Mouse (Mus musculus): ENCODE measurements around the gene Ldlrad3.

Gene Ldlrad3

DNA sequence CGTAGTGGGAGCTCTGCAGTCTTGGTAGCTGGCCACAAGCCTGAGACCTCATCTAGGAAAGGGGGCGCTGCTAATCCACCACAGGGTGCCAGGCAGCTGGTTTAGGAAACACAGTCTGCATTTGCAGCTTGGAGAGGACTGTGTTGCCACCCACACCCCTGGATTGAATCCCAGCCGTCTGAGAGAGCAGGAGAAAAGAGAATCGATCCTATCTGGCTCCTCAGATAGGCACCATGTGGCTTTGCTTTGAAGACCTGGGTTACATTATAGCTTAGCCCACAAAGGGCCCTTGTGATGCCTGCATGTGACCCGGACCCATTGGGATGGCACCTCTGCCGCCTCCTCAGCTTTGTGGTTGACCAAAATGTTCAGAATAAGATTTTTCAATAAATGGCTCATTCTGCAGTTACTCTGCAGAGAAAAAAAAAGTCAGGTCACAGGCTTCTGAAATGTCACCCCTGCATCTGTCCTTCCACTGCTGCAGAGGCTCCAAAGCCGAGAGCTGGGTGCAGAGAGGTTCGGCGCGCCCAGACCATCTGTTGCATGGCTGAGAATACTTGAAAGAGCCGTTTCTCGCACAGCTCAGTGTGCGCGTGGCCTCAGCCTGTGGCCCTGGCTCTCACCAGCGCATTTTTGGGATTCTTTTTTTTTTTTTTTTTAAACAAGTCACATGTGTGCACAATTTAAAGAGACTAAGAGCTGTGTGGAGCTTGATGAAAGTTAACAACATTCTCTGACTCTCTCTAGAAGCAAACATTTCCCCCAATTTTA is 202.9 kb downstream of the Ldlrad3 start:
- CTCF ChIA-PET, result interaction anchor here in 3 of 4 experiments (0.6 to 1.5 kb wide), 4 partner anchors 16 to 709 kb away, joined by 3 to 4 read pairs (median 3); no protein-coding TSS in a partner anchor
- POLR2A ChIA-PET, result interaction anchor here in 2 of 4 experiments (0.7 to 1.4 kb wide), 4 partner anchors 10 to 330 kb away, joined by 3 read pairs; no protein-coding TSS in a partner anchor

DNA sequence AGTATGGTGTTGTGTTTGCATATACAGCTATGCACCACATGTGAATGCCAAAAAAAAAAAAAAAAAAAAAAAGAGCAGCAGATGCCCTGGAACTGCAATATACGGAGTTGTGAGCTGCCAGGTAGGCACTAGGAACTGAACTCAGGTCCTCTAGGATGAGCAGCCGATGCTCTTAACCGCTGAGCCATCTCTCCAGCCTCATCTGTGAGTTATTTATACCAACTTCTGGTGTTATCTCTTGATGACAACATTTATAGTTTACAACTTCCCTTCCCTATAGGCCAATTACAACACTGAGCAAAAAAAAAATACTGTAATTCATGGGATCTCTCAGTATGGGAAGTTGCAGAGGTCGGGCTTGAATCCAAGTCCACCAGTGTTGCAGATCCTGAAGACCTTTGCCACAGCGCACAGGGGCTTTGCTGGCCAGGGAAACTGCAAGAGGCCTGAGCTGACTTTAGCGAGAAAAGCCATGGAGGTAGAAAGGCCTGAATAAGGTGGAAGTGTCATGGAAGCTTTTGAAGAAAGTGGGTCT is 204.2 kb downstream of the Ldlrad3 start:
- POLR2A ChIA-PET, result interaction anchor here in 3 of 4 experiments (0.6 to 1.4 kb wide), 6 partner anchors 9 to 263 kb away, joined by 3 to 4 read pairs (median 3); no protein-coding TSS in a partner anchor
- CTCF ChIA-PET, result interaction anchor here in 3 of 4 experiments (0.6 to 0.7 kb wide), 4 partner anchors 26 to 110 kb away, joined by 3 to 6 read pairs (median 4); no protein-coding TSS in a partner anchor

DNA sequence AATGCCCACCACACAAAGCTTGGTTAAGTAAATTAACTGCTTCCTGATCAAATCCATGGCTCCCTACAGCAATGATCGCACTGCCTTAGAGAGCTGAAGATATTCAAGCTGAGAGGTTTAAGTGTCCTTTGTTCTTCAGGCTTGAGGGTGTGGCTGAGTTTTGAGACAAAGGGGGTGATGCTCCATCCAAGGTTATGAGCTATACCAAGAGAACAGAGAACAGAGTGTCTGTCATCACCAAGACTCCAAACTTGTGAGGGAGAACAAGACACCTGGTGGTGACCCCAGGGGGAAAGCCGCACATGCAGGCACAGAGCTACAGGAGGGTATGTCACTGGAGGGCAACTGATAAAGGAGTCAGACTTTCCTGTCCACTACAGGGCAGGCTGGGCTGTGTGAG is 205.0 kb downstream of the Ldlrad3 start:
- CTCF ChIA-PET, result interaction anchor here in 3 of 4 experiments (0.6 to 1.2 kb wide), 5 partner anchors 27 to 289 kb away, joined by 3 to 6 read pairs (median 4); no protein-coding TSS in a partner anchor
- POLR2A ChIA-PET, result interaction anchor here in 3 of 4 experiments (0.5 to 1.4 kb wide), 10 partner anchors 11 to 264 kb away, joined by 3 to 6 read pairs (median 4); no protein-coding TSS in a partner anchor

DNA sequence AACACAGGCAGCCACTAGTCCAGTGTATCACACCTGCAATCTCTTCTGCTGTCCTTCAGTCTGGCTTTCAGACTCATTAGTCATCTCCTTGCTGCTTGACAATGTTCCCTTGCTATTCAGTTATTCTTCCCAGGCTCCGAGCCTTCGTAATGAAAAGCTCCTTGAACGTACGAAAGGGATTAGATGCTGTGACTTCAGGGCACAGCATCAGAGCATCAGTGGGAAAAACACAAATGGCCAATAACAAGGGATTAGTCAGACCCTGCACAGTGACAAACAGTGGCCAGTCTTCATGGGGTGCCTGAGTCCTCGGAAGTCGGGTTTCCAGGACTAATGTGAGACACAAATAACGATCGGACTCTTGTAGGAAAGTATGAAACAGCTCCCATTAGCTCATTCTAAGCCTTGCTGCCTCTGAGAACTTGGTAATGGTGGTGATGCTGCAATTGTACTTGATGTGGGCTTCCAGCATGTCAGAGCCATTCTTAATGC is 205.7 kb downstream of the Ldlrad3 start:
- CTCF ChIA-PET, result interaction anchor here in 2 of 4 experiments (0.6 to 1.2 kb wide), 2 partner anchors 97 to 288 kb away, joined by 3 to 4 read pairs; no protein-coding TSS in a partner anchor
- POLR2A ChIA-PET, result interaction anchor here in 2 of 4 experiments (0.5 to 1.4 kb wide), 8 partner anchors 10 to 226 kb away, joined by 3 to 6 read pairs (median 4); no protein-coding TSS in a partner anchor

DNA sequence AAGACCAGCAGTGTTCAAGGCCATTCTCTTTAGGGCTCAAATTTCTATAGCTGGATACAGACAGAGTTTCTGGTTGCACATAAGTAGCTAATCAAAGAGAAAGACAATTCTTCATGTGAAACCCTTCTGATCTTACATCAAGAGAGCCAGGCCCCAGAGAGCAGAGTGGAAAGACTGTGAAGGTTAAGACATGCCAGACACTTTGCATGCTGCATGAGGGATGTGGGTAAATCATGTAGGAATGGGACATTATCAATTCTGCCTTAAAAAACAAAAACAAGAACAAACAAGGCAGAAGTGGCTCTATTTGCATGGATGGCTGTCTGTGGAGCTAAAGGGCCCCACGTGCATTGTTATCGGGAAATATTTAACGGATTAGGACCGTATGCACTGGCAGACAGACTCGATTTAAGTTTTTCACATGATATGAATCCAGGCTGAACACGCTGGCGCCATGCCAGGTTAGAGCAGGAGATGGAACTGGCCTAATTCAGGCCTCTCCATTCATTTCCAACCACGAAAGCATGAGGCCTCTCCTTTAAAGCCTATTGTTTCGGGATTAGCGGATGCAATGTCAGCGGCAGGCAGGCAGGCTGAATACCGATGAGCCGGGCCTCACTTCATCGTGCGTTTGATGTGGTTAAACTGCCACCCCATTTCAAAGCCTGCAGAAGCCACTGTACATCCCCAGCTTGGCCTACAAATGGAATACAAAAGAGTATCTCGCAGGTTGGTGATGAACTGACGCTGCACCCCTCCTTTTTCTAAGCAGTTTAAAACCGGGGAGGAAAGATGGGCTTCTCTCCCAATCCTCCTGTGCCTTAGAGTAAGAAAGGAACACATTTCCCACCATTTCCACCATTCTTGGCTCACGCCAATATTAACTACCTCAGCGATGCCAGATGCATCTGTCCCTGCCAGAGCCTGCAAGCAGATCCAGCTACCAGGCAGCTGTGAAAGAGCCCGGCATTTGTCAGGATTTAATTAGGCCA is 207.4 kb downstream of the Ldlrad3 start:
- CTCF ChIA-PET, result interaction anchor here in 1 of 4 experiments (0.6 kb wide), 1 partner anchor 156 kb away, joined by 4 read pairs; no protein-coding TSS in a partner anchor
- POLR2A ChIA-PET, result no interaction called here

DNA sequence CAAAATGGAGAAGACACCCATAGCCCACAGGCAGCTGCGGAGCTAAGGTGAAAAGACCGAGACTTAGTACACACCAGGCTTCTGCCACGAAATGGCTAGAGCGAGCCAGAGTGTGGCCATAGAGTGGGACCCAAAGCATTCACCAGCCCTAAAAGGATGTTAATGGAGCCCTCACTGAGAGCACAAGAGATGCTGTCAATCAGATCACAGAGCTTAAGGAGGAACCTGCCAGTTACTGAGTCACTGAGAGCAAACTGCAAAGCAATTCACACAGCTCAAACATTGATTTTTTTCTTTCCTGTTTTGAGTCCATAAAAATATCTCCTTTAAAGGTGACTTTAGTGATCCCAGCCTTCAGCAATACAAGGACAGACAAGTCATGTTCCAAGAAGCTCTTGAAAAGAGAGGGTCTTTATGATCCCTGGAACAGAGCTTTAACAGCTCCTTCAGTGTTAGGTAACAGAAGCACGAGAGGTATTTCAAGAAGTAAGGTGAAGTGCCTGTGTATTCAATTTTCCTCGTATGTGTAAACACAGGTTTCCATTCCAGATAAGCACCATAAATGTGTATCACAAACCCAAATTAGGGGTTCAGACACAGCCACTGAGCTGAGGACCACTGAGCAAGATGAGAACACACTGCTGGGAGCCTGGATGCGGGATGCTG is 209.7 kb downstream of the Ldlrad3 start:
- POLR2A ChIA-PET, result interaction anchor here in 2 of 4 experiments (0.7 to 1.4 kb wide), 3 partner anchors 16 to 32 kb away, joined by 3 to 4 read pairs (median 3); no protein-coding TSS in a partner anchor

DNA sequence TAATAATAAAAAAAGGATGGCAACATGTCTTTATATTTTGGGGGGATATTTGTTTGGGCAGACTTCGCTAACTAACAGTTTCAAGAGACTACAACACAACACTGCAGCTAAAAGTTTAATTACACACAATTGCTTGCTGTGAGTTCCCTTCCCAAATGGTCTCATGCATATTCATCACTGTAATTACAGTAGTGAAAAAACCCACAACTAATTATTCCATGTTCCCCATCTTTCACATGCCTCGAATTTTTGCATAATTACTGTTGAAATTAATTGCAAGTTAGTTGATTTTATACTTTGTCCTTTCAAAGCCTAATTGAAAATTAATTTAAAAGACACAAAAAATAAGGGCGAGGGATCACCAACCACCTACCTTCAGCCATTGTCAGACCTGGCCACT is 212.4 kb downstream of the Ldlrad3 start:
- ChIA-PET CTCF (no interaction called here), POLR2A (interaction anchor here in 1 of 4 experiments (1.0 kb wide), 1 partner anchor 9 kb away, joined by 3 read pairs; no protein-coding TSS in a partner anchor)

More for the DNA sequence above, 209.7 kb downstream of the Ldlrad3 start:
- CTCF ChIA-PET, result no interaction called here

DNA sequence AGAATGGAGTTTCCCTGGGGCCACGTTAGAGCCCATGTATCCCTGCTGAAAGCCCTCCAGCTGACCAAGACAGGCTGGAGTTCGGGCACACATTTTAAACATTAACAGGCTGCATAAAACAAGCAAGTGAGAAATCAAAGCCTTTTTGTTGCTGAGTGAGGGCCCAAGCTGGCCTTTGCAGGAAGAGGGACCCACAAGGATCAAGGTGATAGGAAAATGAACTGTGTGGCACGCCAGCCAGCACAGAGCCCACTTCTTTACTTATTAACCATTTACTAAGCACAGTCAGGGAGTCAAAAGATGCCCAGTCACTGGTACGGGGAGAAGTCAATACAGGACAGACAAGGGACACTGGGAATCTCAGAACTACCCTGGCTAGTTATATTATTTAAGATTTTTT is 218.6 kb downstream of the Ldlrad3 start:
- ChIA-PET CTCF (no interaction called here), POLR2A (interaction anchor here in 1 of 4 experiments (0.6 kb wide), 1 partner anchor 1024 kb away, joined by 3 read pairs; no protein-coding TSS in a partner anchor)

DNA sequence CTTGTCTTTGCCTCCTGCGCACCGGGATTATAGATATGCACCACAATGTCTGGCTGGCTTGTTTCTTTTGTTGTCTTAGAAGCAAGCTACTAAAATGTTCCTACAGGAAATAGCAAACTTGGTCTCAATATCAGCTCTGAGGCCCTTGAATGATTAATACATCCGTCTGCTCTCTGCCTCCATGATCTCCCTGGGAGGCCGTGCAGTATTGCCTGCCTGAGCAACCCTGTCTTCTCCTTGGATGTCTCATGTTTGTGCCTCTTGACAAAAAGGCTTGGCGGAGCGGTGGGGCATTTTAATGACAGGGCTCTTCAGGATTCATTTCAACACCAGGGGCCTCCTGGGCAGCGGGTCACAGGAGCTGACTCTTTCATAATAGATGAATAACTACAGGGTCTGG is 219.0 kb downstream of the Ldlrad3 start:
- POLR2A ChIA-PET, result interaction anchor here in 1 of 4 experiments (0.6 kb wide), 1 partner anchor 1025 kb away, joined by 3 read pairs; no protein-coding TSS in a partner anchor
- CTCF ChIA-PET, result no interaction called here

DNA sequence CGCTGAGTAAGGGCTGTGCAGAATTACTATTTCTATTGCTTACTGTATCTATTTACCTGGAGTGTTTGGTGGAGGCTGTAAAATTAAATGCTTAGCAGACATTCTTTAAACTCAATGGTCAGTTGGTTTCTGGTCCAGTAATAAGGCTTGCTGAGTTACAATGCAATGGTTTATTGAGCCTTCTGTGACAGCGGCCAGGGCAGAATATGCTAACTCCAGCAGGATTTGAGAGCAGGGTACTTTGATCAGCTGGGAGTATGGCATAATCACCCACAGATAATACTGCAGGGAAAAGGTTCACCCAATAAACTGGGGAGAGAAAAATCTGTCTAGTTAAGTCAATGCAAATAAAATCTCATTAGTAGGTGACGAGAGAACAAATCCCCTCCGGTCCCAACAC is 220.2 kb downstream of the Ldlrad3 start:
- ChIA-PET CTCF (no interaction called here), POLR2A (interaction anchor here in 1 of 4 experiments (1.3 kb wide), 1 partner anchor 61 kb away, joined by 3 read pairs; no protein-coding TSS in a partner anchor)

DNA sequence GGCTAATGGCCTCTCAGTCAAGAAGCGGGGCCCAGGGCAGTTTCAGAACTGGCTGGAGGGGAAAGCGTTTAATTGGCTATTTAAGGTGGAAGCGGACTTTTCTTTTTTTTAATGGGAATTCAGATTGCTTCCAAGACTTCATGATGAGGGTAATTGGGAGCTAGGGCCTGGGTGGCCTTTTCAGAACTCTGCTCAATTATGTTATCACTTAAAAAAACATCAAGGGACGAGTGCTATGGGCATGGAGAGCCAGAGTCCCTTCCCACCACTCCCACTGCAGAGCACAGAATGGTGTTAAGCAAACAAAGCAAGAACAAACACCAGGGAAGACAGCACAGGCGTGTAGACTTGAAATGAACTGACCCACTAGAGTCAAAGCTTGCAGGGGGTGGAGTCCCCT is 220.7 kb downstream of the Ldlrad3 start:
- ChIA-PET CTCF (interaction anchor here in 1 of 4 experiments (0.8 kb wide), 1 partner anchor 494 kb away, joined by 3 read pairs; no protein-coding TSS in a partner anchor), POLR2A (interaction anchor here in 1 of 4 experiments (1.1 to 1.3 kb wide), 2 partner anchors 16 to 61 kb away, joined by 3 read pairs; no protein-coding TSS in a partner anchor)

DNA sequence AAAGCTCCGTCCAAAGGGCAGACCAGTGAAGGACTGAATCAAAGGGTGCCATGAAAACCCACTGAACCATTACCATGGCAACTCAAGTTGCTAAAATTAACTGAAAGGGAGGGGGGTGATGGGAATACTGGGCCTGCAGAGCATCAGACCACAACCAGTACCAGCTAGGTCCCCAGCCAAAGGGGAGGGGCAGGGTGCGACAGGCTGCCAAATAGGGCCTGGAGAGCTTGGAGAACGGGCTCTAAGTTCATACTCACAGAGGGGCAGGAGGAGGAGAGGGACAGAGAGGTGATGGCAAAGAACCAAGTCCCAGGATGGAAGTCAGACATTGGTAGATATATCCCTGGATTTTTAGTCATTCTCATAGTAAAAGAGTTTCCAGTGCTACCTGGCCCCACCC is 222.8 kb downstream of the Ldlrad3 start:
- POLR2A ChIA-PET, result no interaction called here
- CTCF ChIA-PET, result no interaction called here

DNA sequence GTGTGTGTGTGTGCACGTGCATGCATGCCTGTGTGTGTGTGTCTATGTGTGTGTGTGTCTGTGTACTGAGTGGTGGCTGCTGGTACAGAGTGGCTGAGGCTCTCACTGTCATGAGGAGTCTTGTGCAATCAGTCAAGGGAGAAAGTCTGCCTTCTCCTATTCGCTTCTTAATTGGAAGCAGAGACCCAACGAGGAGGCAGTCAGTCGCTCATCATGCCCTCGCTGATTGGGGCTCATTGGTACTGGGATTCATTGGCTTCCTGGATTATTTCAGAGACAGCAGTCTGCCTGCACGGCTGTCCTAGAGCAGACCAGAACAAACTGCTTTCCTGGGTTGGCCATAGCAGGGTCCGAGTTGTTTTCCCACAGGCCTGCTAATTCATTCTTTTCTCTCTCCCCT is 223.8 kb downstream of the Ldlrad3 start:
- POLR2A ChIA-PET, result interaction anchor here in 3 of 4 experiments (1.1 to 2.2 kb wide), 4 partner anchors 19 to 75 kb away, joined by 3 to 5 read pairs (median 3); no protein-coding TSS in a partner anchor
- CTCF ChIA-PET, result interaction anchor here in 1 of 4 experiments (1.4 kb wide), 1 partner anchor 57 kb away, joined by 3 read pairs; no protein-coding TSS in a partner anchor

DNA sequence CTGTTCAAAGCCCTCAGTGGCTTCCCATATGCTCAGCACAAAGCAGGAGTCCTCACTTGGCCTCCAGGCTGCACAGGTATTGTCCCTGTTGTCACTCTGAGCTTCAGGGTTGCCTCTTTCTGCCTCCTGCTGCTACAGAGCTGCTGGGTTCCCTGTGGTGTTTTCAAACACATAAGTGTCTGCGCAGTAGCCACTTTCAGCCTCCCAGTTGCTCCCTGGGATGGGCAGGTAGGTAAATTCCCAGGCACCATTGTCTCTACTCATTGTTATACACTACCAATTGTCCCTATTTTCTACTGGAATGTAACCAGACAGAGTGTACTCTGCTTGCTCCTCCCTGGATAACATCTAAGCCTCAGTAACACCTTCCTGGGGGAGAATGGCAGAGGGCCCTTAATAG is 224.8 kb downstream of the Ldlrad3 start:
- CTCF ChIA-PET, result interaction anchor here in 1 of 4 experiments (1.4 kb wide), 1 partner anchor 56 kb away, joined by 3 read pairs; no protein-coding TSS in a partner anchor
- POLR2A ChIA-PET, result interaction anchor here in 3 of 4 experiments (0.6 to 2.2 kb wide), 8 partner anchors 19 to 490 kb away, joined by 3 to 5 read pairs (median 3); partner anchors contain the start of gene Fjx1 (in 1 of the 3)

DNA sequence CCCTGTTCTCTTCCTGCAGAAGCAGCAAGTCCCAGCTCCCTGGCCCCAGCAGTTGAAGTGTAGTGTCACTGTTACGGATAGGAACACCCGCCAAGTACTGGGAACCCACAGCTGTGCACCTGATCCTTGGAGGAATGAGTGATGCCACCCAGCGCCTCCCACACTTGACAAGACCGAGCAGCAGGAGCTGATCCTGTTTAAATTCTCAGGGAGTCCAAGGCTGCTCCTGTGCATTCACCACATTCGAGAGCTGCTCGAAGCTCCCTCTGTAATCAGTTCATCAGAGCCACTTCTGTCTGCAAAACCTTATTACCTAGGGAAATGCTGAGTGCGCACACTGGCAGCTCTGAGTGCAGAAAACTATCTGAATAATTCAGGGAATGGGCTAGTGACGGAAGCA is 225.5 kb downstream of the Ldlrad3 start:
- CTCF ChIA-PET, result interaction anchor here in 3 of 4 experiments (0.6 to 1.4 kb wide), 3 partner anchors 55 to 1413 kb away, joined by 3 to 4 read pairs (median 3); no protein-coding TSS in a partner anchor
- POLR2A ChIA-PET, result interaction anchor here in 2 of 4 experiments (1.0 to 2.2 kb wide), 3 partner anchors 16 to 491 kb away, joined by 4 to 5 read pairs (median 4); partner anchors contain the start of gene Fjx1 (in 1 of the 2)

DNA sequence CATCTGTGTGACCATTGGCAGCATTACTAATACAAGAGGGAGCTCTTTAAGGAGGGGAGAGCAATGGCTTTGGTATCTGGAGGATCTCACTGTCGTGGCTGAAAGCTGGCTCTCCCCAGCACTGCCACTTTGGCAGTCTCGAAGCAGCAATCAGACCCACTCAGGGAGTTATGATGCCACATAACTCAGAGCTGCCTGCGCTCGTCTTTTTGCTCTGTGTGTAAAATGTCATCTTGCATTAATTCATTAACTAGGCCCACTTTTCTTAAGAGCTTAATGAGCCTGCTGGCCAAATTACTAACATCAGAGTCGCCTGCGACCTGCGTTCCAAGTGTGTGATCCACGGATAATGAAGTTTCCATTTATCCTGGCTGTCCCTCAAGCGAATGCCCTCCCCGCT is 230.1 kb downstream of the Ldlrad3 start:
- ChIA-PET CTCF (no interaction called here), POLR2A (no interaction called here)

DNA sequence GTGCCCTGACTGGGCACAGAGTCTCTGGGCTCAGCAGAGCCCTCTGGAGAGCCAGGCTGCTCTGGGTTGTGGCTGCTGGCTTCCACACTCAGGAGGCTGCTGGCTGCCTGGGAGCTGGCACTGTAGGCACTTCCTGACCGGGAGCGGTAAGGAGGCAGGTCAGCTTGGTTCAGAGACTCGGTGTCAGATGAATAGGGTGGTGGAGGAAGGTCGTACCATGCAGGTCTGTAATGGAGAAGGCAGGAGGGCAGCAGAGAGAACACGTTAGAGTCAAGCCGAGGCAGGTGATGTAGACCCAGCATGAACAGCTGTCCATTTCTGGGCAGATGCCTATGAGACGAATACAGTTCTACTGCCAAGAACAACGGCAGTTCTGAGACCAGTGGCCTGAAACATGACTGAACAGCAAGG is 233.2 kb downstream of the Ldlrad3 start:
- CTCF ChIA-PET, result no interaction called here
- POLR2A ChIA-PET, result no interaction called here
